Mouse (Mus musculus) G1E (cell line): ENCODE results near the gene Dhrs13. TPM values are rescaled to one million over a fixed set of nuclear protein-coding genes. Genes with fewer than 3 reads are reported as not detected.
A peak's percentile ranks its signal among the peaks of the same experiment; 100 is the strongest.

Source experiments
- ATAC-seq: 2 replicates; pipeline ENCODE4 v1.8.0; 2016; ENCODE audit warnings: mild to moderate bottlenecking; ENCODE audit not compliant: insufficient number of reproducible peaks, poor library complexity, low FRiP score, severe bottlenecking; ENCODE audit errors: extremely low read depth
- DNase-seq: peaks from one replicate; pipeline ENCODE4 v3.0.0; 2012; ENCODE audit warnings: low spot score
- H3K27me3 ChIP-seq: 2 replicates; pipeline ENCODE4 v1.6.1; 2012; ENCODE audit warnings: mild to moderate bottlenecking, low read length, inconsistent platforms; ENCODE audit not compliant: insufficient read depth
- H3K36me3 ChIP-seq: replicated peaks from 2 replicates; pipeline ENCODE3; 2012; ENCODE audit warnings: mild to moderate bottlenecking, inconsistent platforms
- H3K4me1 ChIP-seq: 2 replicates; pipeline ENCODE4 v1.6.1; 2012; ENCODE audit warnings: low read depth, low read length, inconsistent platforms, mixed read lengths; ENCODE audit not compliant: insufficient read depth
- H3K4me3 ChIP-seq: 2 replicates; pipeline ENCODE4 v1.5.1; 2012; ENCODE audit warnings: low read depth, mild to moderate bottlenecking, inconsistent platforms, low read length, moderate library complexity, mixed read lengths
- H3K9me3 ChIP-seq: replicated peaks from 2 replicates; pipeline ENCODE4 v1.6.1; 2012; ENCODE audit warnings: inconsistent platforms
- CTCF ChIP-seq: IDR thresholded peaks from 2 replicates; pipeline ENCODE4 v1.5.1; 2012; ENCODE audit warnings: low read depth, low read length, inconsistent platforms, mixed read lengths
- GATA1 ChIP-seq: IDR thresholded peaks from 2 replicates; pipeline ENCODE4 v1.6.1; 2012; ENCODE audit warnings: borderline replicate concordance, low read length, inconsistent platforms, mixed read lengths
- GATA2 ChIP-seq: IDR thresholded peaks from 2 replicates; pipeline ENCODE4 v1.6.1; 2012; ENCODE audit warnings: low read depth, low read length, inconsistent platforms, borderline replicate concordance
- POLR2AphosphoS5 ChIP-seq: IDR thresholded peaks from 2 replicates; pipeline ENCODE4 v1.6.1; 2012; ENCODE audit warnings: low read depth, low read length, inconsistent platforms; ENCODE audit not compliant: insufficient replicate concordance
- TAL1 ChIP-seq: conservative IDR thresholded peaks from 2 replicates; pipeline ENCODE4 v1.6.1; 2012; ENCODE audit warnings: low read depth, low read length, inconsistent platforms, mixed read lengths
- polyA plus RNA-seq: library from polyadenylated mRNA; stranded (reverse); fragments of >175 nt; gene quantifications from 2 replicates; pipeline ENCODE4 v1.2.3, GENCODE M21; 2012
- total RNA-seq, 2 experiments: library from RNA; stranded (forward) in 1 of 2; stranded (reverse) in 1 of 2; fragments of 200-1000 nt in 1 of 2; fragments of >200 nt in 1 of 2; fragmentation: Nextera tagmentation in 1 of 2; gene quantifications; 2 replicates each; pipeline ENCODE4 v1.2.3; 2014 to 2017

Dhrs13 gene
- total and polyA plus RNA-seq, 3 experiments, result 7.2 to 9.2 (median 7.9) TPM

DNA sequence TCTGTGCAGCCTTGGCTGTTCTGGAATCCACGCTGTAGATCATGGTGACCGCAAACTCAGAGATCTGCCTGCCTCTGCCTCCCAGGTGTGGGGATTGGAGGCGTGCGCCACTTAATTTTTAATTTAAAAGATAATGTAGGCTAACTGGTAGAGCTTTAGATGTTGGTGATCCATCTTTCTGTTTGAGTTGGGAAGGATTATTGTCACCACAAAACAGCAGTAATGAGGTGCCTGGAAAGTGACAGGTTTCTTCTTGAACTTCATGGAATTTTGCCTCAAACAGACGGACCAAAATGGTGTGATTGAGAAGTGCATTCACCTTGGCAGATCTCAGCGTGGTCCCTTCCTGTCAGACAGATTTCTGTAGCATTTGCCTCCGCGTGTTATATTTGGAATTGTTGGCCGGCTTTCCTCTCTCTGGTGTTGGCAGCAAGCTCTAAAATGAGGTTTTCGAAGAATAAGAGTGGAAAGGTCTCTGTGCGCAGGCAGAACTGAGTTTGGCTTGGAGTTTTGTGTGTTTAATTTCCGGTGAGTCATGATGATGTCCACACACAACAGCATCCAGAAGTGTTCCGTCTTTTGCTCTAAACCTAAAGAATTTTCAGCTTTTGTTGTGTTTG, 42.9 kb upstream of the Dhrs13 start:
- DNase-seq (no peak), ATAC-seq (no peak)
- no peak for TF ChIP-seq GATA2
- no peak for TF ChIP-seq TAL1
- TF ChIP-seq CTCF, result no peak
- TF ChIP-seq POLR2AphosphoS5, result no peak
- no peak for TF ChIP-seq GATA1
- Histone ChIP-seq H3K9me3 (no peaks in the 10 kb centered on the region), H3K27me3 (no peaks in the 10 kb centered on the region), H3K4me3 (no peak overlapping the region), H3K4me1 (peaks cover 28% of the 10 kb centered on the region), H3K36me3 (peaks cover 93% of the 10 kb centered on the region)

DNA sequence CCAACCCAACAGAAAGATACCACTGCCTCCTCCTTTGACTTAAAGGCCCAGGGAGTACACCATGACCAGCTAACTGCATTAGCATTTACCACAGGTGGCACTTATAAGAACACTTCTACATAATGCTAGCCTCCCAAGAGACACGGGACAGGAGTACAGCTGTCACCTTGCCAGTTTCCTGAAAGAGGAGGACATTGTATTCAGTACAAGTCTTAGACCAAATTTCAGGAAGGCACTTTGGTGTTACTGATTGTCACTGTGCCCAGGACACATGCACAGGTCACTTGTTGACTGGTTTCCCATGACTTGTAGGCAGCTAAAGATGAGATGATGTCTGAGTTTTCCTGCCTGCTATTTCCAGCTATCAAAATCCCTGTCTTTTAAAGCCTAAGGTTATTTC, 36.5 kb upstream of the Dhrs13 start:
- peaks cover 7% of the 10 kb centered on the region; the same call in 1 of the 2 replicates for H3K4me1 ChIP-seq
- no peak for TF ChIP-seq CTCF
- TF ChIP-seq POLR2AphosphoS5, result no peak
- TF ChIP-seq GATA1, result no peak
- no peak for ATAC-seq
- no peak for DNase-seq
- H3K36me3 ChIP-seq, result peaks cover 91% of the 10 kb centered on the region
- no peak overlapping the region for H3K4me3 ChIP-seq
- H3K27me3 ChIP-seq, result no peaks in the 10 kb centered on the region
- no peaks in the 10 kb centered on the region for H3K9me3 ChIP-seq

DNA sequence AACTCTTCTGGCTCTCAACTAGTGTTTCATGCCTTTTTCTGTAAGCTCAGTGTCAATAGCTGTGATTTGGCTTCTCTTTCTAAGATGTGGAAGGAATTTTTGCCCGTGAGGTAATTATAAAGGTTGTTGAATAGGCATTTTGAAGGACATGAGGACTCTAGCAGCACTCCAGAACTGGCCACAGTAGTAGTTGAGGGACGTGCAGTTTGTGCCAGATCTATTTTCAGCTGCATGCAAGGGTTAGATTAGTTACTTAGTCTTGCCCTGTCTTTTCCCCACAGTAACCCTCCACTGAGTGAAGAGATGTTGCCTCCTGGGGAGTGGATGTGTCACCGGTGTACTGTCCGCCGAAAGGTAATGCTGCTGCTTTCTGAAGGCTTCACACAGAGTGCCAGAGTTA, 25.6 kb upstream of the Dhrs13 start:
- Histone ChIP-seq H3K4me1 (peaks cover 20% of the 10 kb centered on the region), H3K36me3 (peaks cover 92% of the 10 kb centered on the region), H3K9me3 (no peaks in the 10 kb centered on the region), H3K4me3 (no peak overlapping the region), H3K27me3 (no peaks in the 10 kb centered on the region)
- DNase-seq, result no peak
- ATAC-seq, result no peak
- TF ChIP-seq TAL1 (no peak), POLR2AphosphoS5 (no peak), CTCF (no peak), GATA1 (no peak), GATA2 (no peak)

DNA sequence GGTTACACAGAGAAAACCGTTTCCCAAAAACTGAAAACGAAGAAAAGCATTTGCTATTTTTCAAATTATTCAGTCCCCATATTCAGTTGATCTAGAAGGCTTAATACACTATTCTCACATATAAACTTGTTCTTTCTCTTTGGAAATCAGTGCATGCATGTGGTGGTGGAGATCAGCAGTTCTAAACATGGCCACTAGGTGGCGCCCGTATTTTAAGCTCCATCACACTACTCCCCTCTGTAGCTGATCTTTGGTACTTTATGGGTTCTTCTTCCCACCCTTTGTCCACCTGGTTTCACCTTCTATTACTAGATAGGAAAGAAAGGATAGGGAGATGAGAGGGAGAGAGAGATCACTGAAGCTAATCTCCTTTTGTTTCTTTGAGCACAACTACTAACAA, 12.4 kb upstream of the Dhrs13 start:
- DNase-seq (peak; percentile 18), ATAC-seq (0 out of 2 replicates have a peak, but pooled peaks have one; percentile 28)
- Histone ChIP-seq H3K4me3 (no peak overlapping the region), H3K36me3 (peaks cover 98% of the 10 kb centered on the region), H3K9me3 (no peaks in the 10 kb centered on the region), H3K4me1 (peaks cover 10% of the 10 kb centered on the region), H3K27me3 (no peaks in the 10 kb centered on the region)
- TF ChIP-seq GATA1, result no peak
- no peak for TF ChIP-seq GATA2
- TF ChIP-seq POLR2AphosphoS5, result no peak
- TF ChIP-seq TAL1, result no peak
- TF ChIP-seq CTCF, result peak; percentile 92

DNA sequence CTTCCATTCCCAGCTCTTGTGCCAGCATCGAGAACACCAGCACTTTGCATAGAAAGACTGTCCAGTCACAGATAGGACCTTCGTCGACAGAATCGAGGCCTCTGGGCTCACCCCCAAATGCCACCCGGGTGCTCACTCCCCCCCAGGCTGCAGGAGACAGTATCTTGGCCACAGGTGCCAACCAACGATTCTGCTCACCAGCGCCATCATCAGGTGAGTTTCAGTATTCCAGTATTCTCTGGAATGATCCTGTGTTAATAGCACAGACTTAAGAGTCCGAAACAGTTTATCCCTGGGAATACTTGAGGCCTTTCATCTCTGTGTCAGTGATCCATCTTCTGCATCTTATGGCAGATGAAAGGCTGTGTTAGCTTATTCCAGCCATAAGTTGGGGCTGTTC, 8.5 kb upstream of the Dhrs13 start:
- Histone ChIP-seq H3K4me3 (no peak overlapping the region), H3K9me3 (no peaks in the 10 kb centered on the region), H3K4me1 (peaks cover 11% of the 10 kb centered on the region; the same call in 1 of the 2 replicates), H3K36me3 (peaks cover 97% of the 10 kb centered on the region), H3K27me3 (no peaks in the 10 kb centered on the region)
- TF ChIP-seq GATA1 (no peak), TAL1 (no peak), GATA2 (no peak), POLR2AphosphoS5 (no peak), CTCF (peak; percentile 32; the same call in 1 of the 2 replicates)
- no peak for ATAC-seq
- no peak for DNase-seq

DNA sequence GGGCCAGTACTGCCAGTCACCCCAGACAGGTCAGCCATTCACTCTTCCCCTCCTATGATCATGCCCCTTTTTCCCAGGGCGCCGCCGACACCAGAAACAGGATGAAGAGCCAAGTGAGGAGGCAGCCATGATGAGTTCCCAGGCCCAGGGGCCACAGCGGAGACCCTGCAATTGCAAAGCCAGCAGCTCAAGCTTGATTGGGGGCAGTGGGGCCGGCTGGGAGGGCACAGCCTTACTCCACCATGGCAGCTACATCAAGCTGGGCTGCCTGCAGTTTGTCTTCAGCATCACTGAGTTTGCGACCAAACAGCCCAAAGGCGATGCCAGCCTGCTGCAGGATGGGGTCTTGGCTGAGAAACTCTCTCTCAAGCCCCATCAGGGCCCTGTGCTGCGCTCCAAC, 2.8 kb upstream of the Dhrs13 start:
- H3K36me3 ChIP-seq, result peaks cover 72% of the 10 kb centered on the region
- H3K9me3 ChIP-seq, result no peaks in the 10 kb centered on the region
- no peak for ATAC-seq
- peaks cover 53% of the 10 kb centered on the region for H3K4me1 ChIP-seq
- TF ChIP-seq CTCF (no peak), GATA1 (no peak), POLR2AphosphoS5 (0 out of 2 replicates have a peak, but pooled peaks have one; percentile 20), TAL1 (no peak)
- H3K4me3 ChIP-seq, result no peak overlapping the region
- no peaks in the 10 kb centered on the region for H3K27me3 ChIP-seq
- no peak for DNase-seq
